Mouse (Mus musculus): ENCODE measurements around the gene Atp1a2. TPM values are rescaled to one million over a fixed set of nuclear protein-coding genes. Genes with fewer than 3 reads are reported as not detected.

Gene Atp1a2
- polyA plus RNA-seq, 1 experiment from 2014 or later: 2.9 TPM

DNA sequence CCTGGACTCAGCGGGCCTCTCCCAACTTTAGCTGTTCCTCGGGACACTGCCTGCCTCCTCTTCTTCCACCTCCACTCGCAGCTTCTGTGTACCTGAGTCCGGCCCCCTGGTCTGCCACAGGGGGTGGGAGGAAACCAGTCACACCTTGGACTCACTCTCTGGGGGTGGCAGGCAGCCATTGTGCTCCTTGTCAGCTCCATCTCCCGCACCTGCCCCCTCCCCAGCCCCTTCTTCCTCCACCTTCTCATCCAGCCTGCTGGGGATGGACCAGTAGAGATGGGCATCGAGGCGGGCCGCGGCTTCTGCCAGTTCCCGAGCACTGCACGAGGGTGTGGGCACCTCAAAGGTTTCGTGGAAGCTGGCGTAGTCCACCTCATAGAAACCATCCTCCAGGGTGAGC lies 24.9 kb upstream of the Atp1a2 start:
- Histone ChIP-seq H3K36me3 (peaks cover 34% of the 10 kb centered on the region), H3K9ac (no peak overlapping the region), H3K27ac (no peak overlapping the region), H3K27me3 (peaks cover 29% of the 10 kb centered on the region), H3K9me3 (replicated peaks) (no peaks in the 10 kb centered on the region), H3K4me1 (peaks cover 26% of the 10 kb centered on the region), H3K4me3 (replicated peaks) (no peak overlapping the region), H3K4me2 (no peak overlapping the region)
- 73% methylated on average over 13 of the region's 13 CpGs for WGBS
- ATAC-seq (replicated peaks; ENCODE audit: low FRiP score): no peak

- H3K36me3 ChIP-seq: peaks cover 40% of the 10 kb centered on the region
- H3K27me3 ChIP-seq: peaks cover 2% of the 10 kb centered on the region; the same call in 1 of the 2 replicates
- H3K9ac ChIP-seq: no peak overlapping the region
- ATAC-seq (replicated peaks; ENCODE audit: low FRiP score): no peak
- 11% methylated on average over 5 of the region's 5 CpGs for WGBS
- H3K4me1 ChIP-seq: peaks cover 21% of the 10 kb centered on the region
- H3K4me2 ChIP-seq: no peak overlapping the region
- no peaks in the 10 kb centered on the region for H3K9me3 ChIP-seq (replicated peaks)
- no peak overlapping the region for H3K27ac ChIP-seq
- H3K4me3 ChIP-seq (replicated peaks): no peak overlapping the region
Observed at GRCm38 (mm10) chr1:172319921-172320411, 22.1 kb upstream of the Atp1a2 start.

- Histone ChIP-seq H3K4me2 (no peak overlapping the region), H3K4me1 (peaks cover 21% of the 10 kb centered on the region), H3K36me3 (peaks cover 40% of the 10 kb centered on the region), H3K9ac (no peak overlapping the region), H3K4me3 (replicated peaks) (no peak overlapping the region), H3K27ac (no peak overlapping the region), H3K9me3 (replicated peaks) (no peaks in the 10 kb centered on the region), H3K27me3 (no peaks in the 10 kb centered on the region)
- no peak for ATAC-seq (replicated peaks; ENCODE audit: low FRiP score)
- 66% methylated on average over 7 of the region's 7 CpGs for WGBS
Observed at GRCm38 (mm10) chr1:172319346-172319745, 21.5 kb upstream of the Atp1a2 start.

GRCm38 (mm10) chr1:172318424-172319035 lies 20.7 kb upstream of the Atp1a2 start:
- ATAC-seq (replicated peaks; ENCODE audit: low FRiP score): no peak

GRCm38 (mm10) chr1:172317946-172318345 lies 20.1 kb upstream of the Atp1a2 start:
- no peak overlapping the region for H3K4me2 ChIP-seq
- no peak overlapping the region for H3K27ac ChIP-seq
- H3K4me1 ChIP-seq: peaks cover 32% of the 10 kb centered on the region
- H3K36me3 ChIP-seq: peaks cover 40% of the 10 kb centered on the region
- 76% methylated on average over 15 of the region's 15 CpGs for WGBS
- ATAC-seq (replicated peaks; ENCODE audit: low FRiP score): no peak
- H3K27me3 ChIP-seq: no peaks in the 10 kb centered on the region
- H3K9me3 ChIP-seq (replicated peaks): no peaks in the 10 kb centered on the region
- no peak overlapping the region for H3K4me3 ChIP-seq (replicated peaks)
- no peak overlapping the region for H3K9ac ChIP-seq

More at GRCm38 (mm10) chr1:172318424-172319035, 20.7 kb upstream of the Atp1a2 start:
- H3K4me1 ChIP-seq: peaks cover 26% of the 10 kb centered on the region
- H3K4me3 ChIP-seq (replicated peaks): no peak overlapping the region
- H3K27ac ChIP-seq: no peak overlapping the region
- H3K36me3 ChIP-seq: peaks cover 40% of the 10 kb centered on the region
- H3K4me2 ChIP-seq: no peak overlapping the region
- no peaks in the 10 kb centered on the region for H3K27me3 ChIP-seq
- H3K9me3 ChIP-seq (replicated peaks): no peaks in the 10 kb centered on the region
- H3K9ac ChIP-seq: no peak overlapping the region
- 85% methylated on average over 19 of the region's 19 CpGs for WGBS

- 64% methylated on average over 18 of the region's 18 CpGs for WGBS
- no peak overlapping the region for H3K9ac ChIP-seq
- ATAC-seq (replicated peaks; ENCODE audit: low FRiP score): no peak
- H3K27me3 ChIP-seq: no peaks in the 10 kb centered on the region
- H3K4me3 ChIP-seq (replicated peaks): no peak overlapping the region
- H3K4me2 ChIP-seq: no peak overlapping the region
- H3K36me3 ChIP-seq: peaks cover 40% of the 10 kb centered on the region
- H3K9me3 ChIP-seq (replicated peaks): no peaks in the 10 kb centered on the region
- H3K27ac ChIP-seq: no peak overlapping the region
- H3K4me1 ChIP-seq: peaks cover 36% of the 10 kb centered on the region
Observed at GRCm38 (mm10) chr1:172317431-172317830, 19.6 kb upstream of the Atp1a2 start.

- Histone ChIP-seq H3K27me3 (no peaks in the 10 kb centered on the region), H3K27ac (no peak overlapping the region), H3K4me3 (replicated peaks) (no peak overlapping the region), H3K4me1 (peaks cover 51% of the 10 kb centered on the region), H3K9ac (no peak overlapping the region), H3K36me3 (peaks cover 24% of the 10 kb centered on the region), H3K4me2 (no peak overlapping the region), H3K9me3 (replicated peaks) (no peaks in the 10 kb centered on the region)
- ATAC-seq (replicated peaks; ENCODE audit: low FRiP score): no peak
- WGBS: 74% methylated on average over 3 of the region's 3 CpGs
Observed at GRCm38 (mm10) chr1:172314911-172315310, 17.0 kb upstream of the Atp1a2 start.

DNA sequence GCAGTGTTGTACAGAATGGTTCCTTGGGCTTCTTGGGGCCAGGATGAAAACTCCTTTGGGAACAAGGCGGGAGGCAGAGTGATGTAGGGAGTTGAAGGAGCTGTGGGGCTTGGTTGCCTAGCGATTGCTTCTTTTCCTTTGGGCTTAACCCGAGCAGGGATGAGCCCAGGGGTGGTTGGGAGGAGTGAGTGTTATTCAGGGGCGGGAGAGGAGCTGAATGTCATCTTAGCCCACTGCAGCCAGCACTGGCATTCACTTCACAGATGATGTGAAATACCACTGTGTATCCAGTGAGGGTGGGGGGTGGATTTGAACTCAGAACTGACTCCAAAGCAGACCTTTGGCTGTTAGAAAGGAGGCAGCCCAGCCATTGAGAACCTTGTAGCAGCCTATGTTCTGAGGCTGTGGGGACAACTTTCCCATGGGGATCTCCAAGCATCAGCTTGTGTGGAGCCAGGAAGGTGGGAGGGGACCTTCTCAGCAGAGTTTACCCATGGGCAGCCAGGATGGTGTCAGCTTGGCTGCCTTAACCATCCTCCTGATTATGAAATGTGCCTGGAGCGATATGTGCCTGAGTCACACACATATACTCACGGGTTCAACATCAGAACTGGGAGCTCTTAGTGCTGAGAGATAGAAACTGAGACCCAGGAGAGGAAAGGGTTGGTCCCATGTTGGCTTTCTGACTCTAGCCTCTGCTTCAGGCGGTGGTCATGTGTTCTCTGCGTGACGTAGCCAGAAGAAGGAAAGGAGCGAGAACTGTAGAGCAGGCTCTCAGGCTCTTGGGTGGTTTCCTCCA lies 15.9 kb upstream of the Atp1a2 start:
- peak overlapping the region; percentile 68 for H3K4me3 ChIP-seq (replicated peaks)

DNA sequence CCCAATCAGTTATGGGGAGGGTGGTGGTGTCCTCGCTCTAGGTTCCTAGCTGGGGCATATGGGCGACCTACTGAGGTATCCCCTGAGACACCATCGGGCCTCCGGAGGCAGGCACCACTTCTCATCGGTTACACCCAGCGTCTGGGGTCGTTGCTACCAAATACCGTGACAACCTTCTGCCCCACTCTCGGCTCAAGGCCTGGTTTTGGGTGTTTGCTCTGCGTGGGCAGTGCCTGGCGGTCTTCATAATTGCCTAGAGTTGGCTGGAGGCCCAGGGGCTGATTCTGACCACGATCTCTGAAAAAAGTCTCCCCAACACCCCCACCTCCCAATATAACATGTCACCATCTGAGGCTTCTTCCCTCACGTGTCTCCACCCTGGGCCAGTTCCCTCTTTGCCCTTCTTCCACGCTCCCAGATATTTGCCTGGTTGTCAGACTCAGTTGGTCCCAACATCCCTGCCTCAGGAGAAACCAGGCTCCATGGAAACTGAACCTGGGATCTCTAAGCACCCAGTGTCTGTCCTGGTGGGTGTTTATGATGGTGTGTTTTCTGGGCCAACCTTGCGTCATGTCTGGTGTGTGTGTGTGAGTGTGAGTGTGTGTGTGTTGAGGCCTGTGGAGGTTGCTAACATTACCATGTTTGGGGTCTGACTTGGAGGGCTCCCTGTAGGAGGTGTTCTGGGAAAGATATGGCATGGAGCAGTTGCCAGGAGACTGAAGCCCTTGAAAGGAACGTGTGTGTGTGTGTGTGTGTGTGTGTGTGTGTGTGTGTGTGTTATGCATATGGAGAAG lies 15.1 kb upstream of the Atp1a2 start:
- Histone ChIP-seq H3K4me2 (peak overlapping the region; percentile 96), H3K4me3 (replicated peaks) (peak overlapping the region; percentile 68), H3K9me3 (replicated peaks) (no peaks in the 10 kb centered on the region), H3K4me1 (peaks cover 53% of the 10 kb centered on the region), H3K27ac (peak overlapping the region; percentile 93), H3K9ac (peak overlapping the region; percentile 68), H3K36me3 (peaks cover 8% of the 10 kb centered on the region), H3K27me3 (no peaks in the 10 kb centered on the region)
- ATAC-seq (replicated peaks; ENCODE audit: low FRiP score): peak; percentile 29
- WGBS: 12% methylated on average over 16 of the region's 16 CpGs

More for the DNA sequence above, 15.9 kb upstream of the Atp1a2 start:
- Histone ChIP-seq H3K4me2 (peak overlapping the region; percentile 96), H3K9ac (no peak overlapping the region), H3K9me3 (replicated peaks) (no peaks in the 10 kb centered on the region), H3K36me3 (peaks cover 16% of the 10 kb centered on the region), H3K27ac (no peak overlapping the region), H3K27me3 (no peaks in the 10 kb centered on the region), H3K4me1 (peaks cover 51% of the 10 kb centered on the region)
- no peak for ATAC-seq (replicated peaks; ENCODE audit: low FRiP score)
- 75% methylated on average over 10 of the region's 10 CpGs for WGBS

- under 1% methylated on average over 37 of the region's 55 CpGs for WGBS
- Histone ChIP-seq H3K9me3 (replicated peaks) (no peaks in the 10 kb centered on the region), H3K4me2 (peak overlapping the region; percentile 96), H3K36me3 (0 out of 2 replicates have a peak, but pooled peaks cover 3% of the 10 kb centered on the region), H3K9ac (peak overlapping the region; percentile 68), H3K27ac (peak overlapping the region; percentile 93), H3K4me1 (peaks cover 48% of the 10 kb centered on the region), H3K4me3 (replicated peaks) (peak overlapping the region; percentile 68), H3K27me3 (no peaks in the 10 kb centered on the region)
- peak; percentile 86 for ATAC-seq (replicated peaks; ENCODE audit: low FRiP score)
Observed at GRCm38 (mm10) chr1:172311921-172312767, 14.3 kb upstream of the Atp1a2 start.

GRCm38 (mm10) chr1:172311248-172311906 lies 13.5 kb upstream of the Atp1a2 start:
- Histone ChIP-seq H3K36me3 (0 out of 2 replicates have a peak, but pooled peaks cover under 1% of the 10 kb centered on the region), H3K27ac (peak overlapping the region; percentile 93), H3K27me3 (no peaks in the 10 kb centered on the region), H3K4me2 (peak overlapping the region; percentile 96), H3K4me3 (replicated peaks) (peak overlapping the region; percentile 68), H3K9ac (peak overlapping the region; percentile 68), H3K9me3 (replicated peaks) (no peaks in the 10 kb centered on the region), H3K4me1 (peaks cover 52% of the 10 kb centered on the region)
- 2% methylated on average over 23 of the region's 23 CpGs for WGBS
- peak; percentile 23 for ATAC-seq (replicated peaks; ENCODE audit: low FRiP score)

All from kidney, embryonic 15.5 days (tissue).